Mouse (Mus musculus) ES-E14 (cell line): ENCODE results near the gene Ndst4. TPM values are rescaled to one million over a fixed set of nuclear protein-coding genes. Genes with fewer than 3 reads are reported as not detected.

ENCODE experiments used
- DNase-seq: peaks from one replicate; pipeline ENCODE4 v3.0.0-alpha.2; 2013; ENCODE audit warnings: low read depth, low spot score
- H3K27ac ChIP-seq: 2 replicates; pipeline ENCODE4 v1.5.1; 2012; ENCODE audit warnings: low read depth, mild to moderate bottlenecking, low read length, moderate library complexity, mixed read lengths; ENCODE audit not compliant: poor library complexity, insufficient read depth, severe bottlenecking
- H3K36me3 ChIP-seq: 2 replicates; pipeline ENCODE4 v1.6.1; 2012; ENCODE audit warnings: mild to moderate bottlenecking, low read length, moderate library complexity, mixed read lengths; ENCODE audit not compliant: control insufficient read depth, poor library complexity, insufficient read depth, severe bottlenecking
- H3K4me1 ChIP-seq, 2 experiments: fragments of 150-350 bp in 1 of 2; sonication (generic) in 1 of 2; 2 replicates each; pipeline ENCODE4 v1.6.1; 2012; ENCODE audit warnings: low read length in 2 of 2, mild to moderate bottlenecking in 1 of 2, mixed read lengths in 1 of 2; ENCODE audit not compliant: control insufficient read depth in 2 of 2, insufficient read depth in 2 of 2, poor library complexity in 1 of 2
- H3K4me3 ChIP-seq, 2 experiments: fragments of 150-350 bp in 1 of 2; sonication (generic) in 1 of 2; 2 replicates each; pipeline ENCODE4 v1.5.1; 2012; ENCODE audit warnings: low read length in 2 of 2, low read depth in 1 of 2, mild to moderate bottlenecking in 1 of 2, mixed read lengths in 1 of 2; ENCODE audit not compliant: insufficient read depth in 1 of 2, poor library complexity in 1 of 2, severe bottlenecking in 1 of 2
- H3K9ac ChIP-seq: 2 replicates; pipeline ENCODE4 v1.6.1; 2012; ENCODE audit warnings: low read depth, mild to moderate bottlenecking, low read length, mixed read lengths; ENCODE audit not compliant: poor library complexity, insufficient read depth, severe bottlenecking
- H3K9me3 ChIP-seq: fragments of 150-350 bp; sonication (generic); 2 replicates; pipeline ENCODE4 v1.6.1; 2012; ENCODE audit warnings: low read depth, mild to moderate bottlenecking, low read length; ENCODE audit not compliant: control insufficient read depth, insufficient read depth
- CHD2 ChIP-seq: IDR thresholded peaks from 2 replicates; pipeline ENCODE4 v1.6.1; 2014; ENCODE audit warnings: mild to moderate bottlenecking, low read depth, low read length, inconsistent platforms
- HCFC1 ChIP-seq: IDR thresholded peaks from 2 replicates; pipeline ENCODE4 v1.6.1; 2012; ENCODE audit warnings: low read length, inconsistent platforms, borderline replicate concordance; ENCODE audit not compliant: insufficient read depth
- MAFK ChIP-seq: IDR thresholded peaks from 2 replicates; pipeline ENCODE4 v1.6.1; 2014; ENCODE audit warnings: mild to moderate bottlenecking, low read depth, low read length, inconsistent platforms; ENCODE audit not compliant: insufficient read depth
- ZC3H11A ChIP-seq: IDR thresholded peaks from 2 replicates; pipeline ENCODE4 v1.6.1; 2012; ENCODE audit warnings: low read depth, mild to moderate bottlenecking, inconsistent platforms, low read length, borderline replicate concordance
- ZNF384 ChIP-seq: IDR thresholded peaks from 2 replicates; pipeline ENCODE4 v1.6.1; 2012; ENCODE audit warnings: low read depth, low read length, inconsistent platforms
- in situ Hi-C, 2 experiments: fragments of 600-800 bp; cut with MboI; formaldehyde crosslinking; loops; one replicate each; pipeline ENCODE4 v1.15.1; 2025; ENCODE audit warnings: low sequenced_read_pairs in 2 of 2, inconsistent platforms in 1 of 2; ENCODE audit not compliant: unreplicated experiment in 2 of 2
- total RNA-seq: library from RNA; depleted of rRNA; stranded (reverse); fragments of 300-350 nt; gene quantifications from 2 replicates; pipeline ENCODE4 v1.2.3, GENCODE M21; 2012

Gene Ndst4
- total RNA-seq, 1 experiment = not detected

DNA sequence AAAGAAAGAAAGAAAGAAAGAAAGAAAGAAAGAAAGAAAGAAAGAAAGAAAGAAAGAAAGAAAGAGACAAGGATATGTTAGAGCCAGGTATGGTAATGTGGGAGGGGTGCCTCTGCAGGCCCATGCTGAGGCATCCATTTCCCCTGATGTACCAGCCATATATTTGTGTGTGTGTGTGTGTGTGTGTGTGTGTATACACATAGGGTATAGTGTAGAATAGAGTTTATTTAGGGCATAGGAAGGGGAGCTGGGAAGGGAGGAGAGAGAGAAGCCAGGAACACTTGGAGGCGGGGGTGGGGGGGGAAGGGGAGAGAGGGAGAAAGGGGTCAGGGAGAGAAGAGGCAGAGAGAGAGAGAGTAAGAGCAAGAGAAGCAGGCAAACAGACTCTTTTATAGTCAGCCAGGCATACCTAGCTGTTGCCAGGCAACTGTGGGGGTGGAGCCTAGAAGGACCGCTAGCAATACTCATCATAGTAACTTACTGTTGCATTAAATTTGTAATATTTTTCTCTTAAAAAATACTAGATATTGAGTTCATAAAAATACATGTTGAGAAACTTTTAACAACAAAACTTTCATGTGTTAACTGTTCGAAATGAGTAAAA, 256.3 kb downstream of the Ndst4 start:
- in situ Hi-C loops = no loop called here
- Histone ChIP-seq H3K9me3 (no peaks in the 10 kb centered on the region), H3K4me1 (no peaks in the 10 kb centered on the region), H3K9ac (no peak overlapping the region), H3K27ac (no peak overlapping the region), H3K36me3 (no peaks in the 10 kb centered on the region), H3K4me3 (no peak overlapping the region)
- no peak for TF ChIP-seq HCFC1
- TF ChIP-seq MAFK = no peak
- no peak for TF ChIP-seq ZC3H11A
- TF ChIP-seq CHD2 = no peak
- no peak for TF ChIP-seq ZNF384
- no peak for DNase-seq

DNA sequence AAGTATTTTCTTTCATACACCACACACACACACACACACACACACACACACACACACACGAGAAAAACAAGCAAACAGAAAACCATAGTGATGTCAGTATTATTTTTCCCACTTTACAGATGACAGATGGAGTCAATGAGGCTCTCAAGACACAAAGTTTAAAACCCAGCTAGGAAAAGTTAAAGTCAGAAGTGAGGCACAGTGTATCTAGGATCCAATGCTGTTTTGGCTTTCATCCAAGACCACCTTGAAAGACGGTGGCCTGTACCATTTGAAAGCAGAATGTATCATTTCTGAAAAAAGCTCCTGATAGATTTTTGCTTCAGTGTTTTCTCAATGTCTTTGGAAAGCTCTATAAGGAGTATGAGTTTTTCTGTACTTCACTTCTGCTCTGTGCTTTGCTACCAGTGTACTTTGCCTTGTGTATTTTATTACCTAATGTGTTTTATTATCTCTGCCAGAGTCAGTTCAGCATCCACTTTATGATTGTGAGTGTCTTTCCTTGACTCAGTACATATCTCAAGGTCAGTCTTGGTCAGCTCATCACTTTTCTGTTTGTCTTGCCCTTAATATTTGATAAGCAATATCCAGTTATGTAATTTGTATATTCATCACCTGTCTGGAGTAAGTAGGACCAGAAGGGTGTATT, 257.1 kb downstream of the Ndst4 start:
- Histone ChIP-seq H3K36me3 (no peaks in the 10 kb centered on the region), H3K27ac (no peak overlapping the region), H3K9me3 (no peaks in the 10 kb centered on the region), H3K9ac (no peak overlapping the region), H3K4me3 (no peak overlapping the region), H3K4me1 (no peaks in the 10 kb centered on the region)
- in situ Hi-C loops = no loop called here
- no peak for DNase-seq
- TF ChIP-seq ZNF384 (no peak), ZC3H11A (no peak), CHD2 (no peak), HCFC1 (no peak), MAFK (no peak)

DNA sequence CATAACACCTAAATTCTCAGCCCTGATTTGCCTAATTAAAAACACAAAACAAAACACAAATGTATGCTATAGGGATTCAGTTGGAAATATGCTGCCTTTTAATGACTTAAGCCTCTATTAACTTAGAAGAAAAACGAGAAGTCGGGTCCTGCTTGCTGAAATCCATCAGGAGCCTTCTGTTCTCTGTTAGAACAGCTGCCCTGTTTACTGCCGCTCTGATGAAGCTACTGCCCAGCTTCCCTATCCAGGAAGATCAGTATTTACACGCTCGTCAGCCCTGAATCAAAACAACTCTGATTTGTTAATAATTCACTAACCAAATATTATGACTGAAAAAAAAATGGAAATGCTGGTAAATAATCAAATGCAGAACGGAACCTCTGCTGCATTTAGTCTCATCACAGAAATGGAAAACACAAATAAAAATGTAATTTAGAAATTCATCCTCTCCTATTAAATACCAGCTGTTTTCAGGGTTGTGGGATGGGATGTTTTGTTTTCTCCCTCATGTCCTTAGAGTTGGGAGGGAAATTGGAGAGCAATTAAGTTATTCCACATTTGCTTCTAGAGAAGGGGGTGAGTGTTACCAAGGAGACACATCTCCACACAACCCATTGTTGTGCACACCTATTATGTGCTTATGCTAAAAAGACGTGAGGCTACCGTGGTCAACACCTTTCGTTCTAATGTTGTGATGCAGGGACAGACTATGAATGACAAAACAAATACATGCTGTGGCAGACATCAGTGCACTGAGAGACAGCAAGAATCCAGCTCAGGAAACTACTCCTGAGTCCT, 270.3 kb downstream of the Ndst4 start:
- H3K9ac ChIP-seq = no peak overlapping the region
- no peaks in the 10 kb centered on the region for H3K36me3 ChIP-seq
- TF ChIP-seq MAFK (no peak), HCFC1 (no peak), CHD2 (no peak)
- H3K4me1 ChIP-seq = no peaks in the 10 kb centered on the region
- no peak overlapping the region for H3K27ac ChIP-seq
- in situ Hi-C loops = no loop called here
- no peaks in the 10 kb centered on the region for H3K9me3 ChIP-seq
- no peak overlapping the region for H3K4me3 ChIP-seq
- DNase-seq = no peak

GRCm38 (mm10) chr3:125675211-125675896, 271.5 kb downstream of the Ndst4 start:
- in situ Hi-C loops = no loop called here
- TF ChIP-seq ZC3H11A = no peak
- TF ChIP-seq HCFC1 = no peak
- no peak for TF ChIP-seq CHD2
- TF ChIP-seq ZNF384 = no peak
- TF ChIP-seq MAFK = no peak
- Histone ChIP-seq H3K27ac (no peak overlapping the region), H3K4me1 (no peaks in the 10 kb centered on the region), H3K9ac (no peak overlapping the region), H3K4me3 (no peak overlapping the region), H3K36me3 (no peaks in the 10 kb centered on the region), H3K9me3 (no peaks in the 10 kb centered on the region)
- DNase-seq = no peak
